ENCODE assay signal across 30 mouse cellular contexts in genomic region chr13:56593196-56593595, GRCm38 (mm10). TPM values are rescaled to one million over a fixed set of nuclear protein-coding genes. Genes with fewer than 3 reads are reported as not detected.
DNase-seq lines count a peak whose midpoint lies in the region; ATAC-seq and TF ChIP-seq lines count a peak whose summit lies in the region.
"Had no signal": no experiment of that assay in that cellular context is flagged by ENCODE, and none has a peak within 500 bp of the region (broad histone marks: within the 10 kb centered on the region; RNA-seq: fewer than 3 reads in every experiment).

No protein-coding gene starts in this region.

- no peaks in the 10 kb centered on the region for H3K9me3 ChIP-seq in lung, postnatal 0 days (ENCODE audit: low read length)
- H3K9me3 ChIP-seq in limb, embryonic 10.5 days (replicated peaks): no peaks in the 10 kb centered on the region
- H3K9me3 ChIP-seq in hindbrain, postnatal 0 days (ENCODE audit: low read length): no peaks in the 10 kb centered on the region
- H3K9me3 ChIP-seq: embryonic facial prominence, embryonic 13.5 days; forebrain, embryonic 15.5 days; limb, embryonic 12.5 days; liver, embryonic 15.5 days; neural tube, embryonic 12.5 days had no signal

- peaks cover 22% of the 10 kb centered on the region for H3K4me1 ChIP-seq in lung, postnatal 0 days (ENCODE audit: insufficient read depth, low read depth, low read length)
- peaks cover 5% of the 10 kb centered on the region for H3K4me1 ChIP-seq in brown adipose tissue, adult 24 weeks (ENCODE audit: control insufficient read depth, insufficient read depth, insufficient read length, low read length)
- H3K4me1 ChIP-seq in limb, embryonic 10.5 days: peaks cover 65% of the 10 kb centered on the region
- 0 out of 2 replicates have a peak, but pooled peaks cover 7% of the 10 kb centered on the region for H3K4me1 ChIP-seq in hindbrain, postnatal 0 days (ENCODE audit: insufficient read depth, low read length)
- H3K4me1 ChIP-seq: liver, embryonic 15.5 days had no signal

- H3K9ac ChIP-seq in lung, postnatal 0 days (replicated peaks; ENCODE audit: low read depth): no peak overlapping the region
- H3K9ac ChIP-seq in hindbrain, postnatal 0 days (replicated peaks; ENCODE audit: low read length): no peak overlapping the region
- H3K9ac ChIP-seq: embryonic facial prominence, embryonic 13.5 days; forebrain, embryonic 15.5 days; hindbrain, embryonic 14.5 days; limb, embryonic 12.5 days; liver, embryonic 15.5 days; neural tube, embryonic 12.5 days had no signal

- no peak overlapping the region for H3K4me2 ChIP-seq in lung, postnatal 0 days (replicated peaks; ENCODE audit: low read depth, low read length)
- no peak overlapping the region for H3K4me2 ChIP-seq in hindbrain, postnatal 0 days (ENCODE audit: low read depth, low read length)
- H3K4me2 ChIP-seq: embryonic facial prominence, embryonic 13.5 days; forebrain, embryonic 15.5 days; hindbrain, embryonic 14.5 days; limb, embryonic 12.5 days; liver, embryonic 15.5 days; neural tube, embryonic 12.5 days had no signal

- no peak for DNase-seq in lung, postnatal 0 days (ENCODE audit: low spot score)
- no peak for DNase-seq in lung, postnatal 4 days
- DNase-seq in limb, embryonic 10.5 days (ENCODE audit: low spot score): no peak
- DNase-seq in cerebellum, adult 9-10 months: no peak
- no peak for DNase-seq in hindbrain, postnatal 0 days (ENCODE audit: low spot score)
- DNase-seq: adrenal gland, postnatal 10 days; cerebellum, adult 11 months; cerebellum, postnatal 10 days; gastrocnemius, postnatal 10 days; heart, adult 11 months; heart, postnatal 36 days; kidney, adult 9 months; kidney, postnatal 25 days; layer of hippocampus, postnatal 36 days; midbrain, embryonic 14.5 days had no signal

- 45% methylated on average over 5 of the region's 5 CpGs for WGBS in lung, postnatal 0 days
- WGBS in limb, embryonic 10.5 days: 90% methylated on average over 5 of the region's 5 CpGs
- 85% methylated on average over 5 of the region's 5 CpGs for WGBS in hindbrain, postnatal 0 days

- TF ChIP-seq CTCF in lung, postnatal 0 days (IDR thresholded peaks at IDR 0.05): no peak
- no peak for TF ChIP-seq CTCF in hindbrain, postnatal 0 days (IDR thresholded peaks at IDR 0.05; ENCODE audit: low read depth)

- H3K36me3 ChIP-seq in lung, postnatal 0 days (ENCODE audit: insufficient read depth, low read length): no peaks in the 10 kb centered on the region
- no peaks in the 10 kb centered on the region for H3K36me3 ChIP-seq in limb, embryonic 10.5 days
- H3K36me3 ChIP-seq in hindbrain, postnatal 0 days (ENCODE audit: insufficient read depth, low read length): no peaks in the 10 kb centered on the region
- H3K36me3 ChIP-seq: embryonic facial prominence, embryonic 13.5 days; forebrain, embryonic 15.5 days; limb, embryonic 12.5 days; liver, embryonic 15.5 days; neural tube, embryonic 12.5 days had no signal

- no peak overlapping the region for H3K27ac ChIP-seq in lung, postnatal 0 days (ENCODE audit: low read length)
- peak overlapping the region; percentile 35; the same call in 1 of the 2 replicates for H3K27ac ChIP-seq in brown adipose tissue, adult 24 weeks (replicated peaks; ENCODE audit: low read depth, low read length)
- H3K27ac ChIP-seq in limb, embryonic 10.5 days: peak overlapping the region; percentile 67; the same call in 1 of the 2 replicates
- H3K27ac ChIP-seq in hindbrain, postnatal 0 days: no peak overlapping the region
- H3K27ac ChIP-seq: forebrain, embryonic 15.5 days; hindbrain, embryonic 14.5 days; layer of hippocampus, adult 2 months; liver, embryonic 15.5 days; neural tube, embryonic 12.5 days had no signal

- ATAC-seq in lung, postnatal 0 days: no peak
- ATAC-seq in monocyte, adult 5-6 weeks (replicated peaks; ENCODE audit: insufficient number of reproducible peaks, low FRiP score, low TSS enrichment, poor library complexity, severe bottlenecking): peak; percentile 74
- ATAC-seq in hindbrain, postnatal 0 days: no peak
- ATAC-seq: activated CD4-positive, CD25-positive, alpha-beta regulatory T cell, adult 4 months; forebrain, embryonic 15.5 days had no signal

- TF ChIP-seq EP300 in lung, postnatal 0 days (IDR thresholded peaks at IDR 0.05): 0 out of 2 replicates have a peak, but pooled peaks have one; percentile 9

- H3K4me3 ChIP-seq in lung, postnatal 0 days (ENCODE audit: low read depth, low read length): no peak overlapping the region
- no peak overlapping the region for H3K4me3 ChIP-seq in brown adipose tissue, adult 24 weeks (ENCODE audit: insufficient read depth, low read depth, low read length)
- no peak overlapping the region for H3K4me3 ChIP-seq in limb, embryonic 10.5 days
- H3K4me3 ChIP-seq in hindbrain, postnatal 0 days (ENCODE audit: low read length): no peak overlapping the region
- H3K4me3 ChIP-seq: embryonic facial prominence, embryonic 13.5 days; forebrain, embryonic 15.5 days; layer of hippocampus, adult 2 months; limb, embryonic 12.5 days; liver, embryonic 15.5 days; neural tube, embryonic 12.5 days had no signal

- H3K27me3 ChIP-seq in lung, postnatal 0 days (replicated peaks; ENCODE audit: insufficient read depth, low read length): no peaks in the 10 kb centered on the region
- H3K27me3 ChIP-seq in limb, embryonic 10.5 days (ENCODE audit: low read depth, poor library complexity, severe bottlenecking): no peaks in the 10 kb centered on the region
- no peaks in the 10 kb centered on the region for H3K27me3 ChIP-seq in hindbrain, postnatal 0 days (ENCODE audit: insufficient read depth, low read length)
- H3K27me3 ChIP-seq: embryonic facial prominence, embryonic 13.5 days; forebrain, embryonic 15.5 days; limb, embryonic 12.5 days; liver, embryonic 15.5 days; neural tube, embryonic 12.5 days had no signal

RNA-seq across cellular contexts. Expression of gene Tgfbi, which starts 16.1 kb away (rescaled TPM):
- polyA plus RNA-seq in lung, postnatal 0 days (2015; fragmentation: Nextera tagmentation; extraction: Ambion mirVana): 408 and 422 TPM in 2 replicates
- polyA plus RNA-seq in brown adipose tissue, adult 24 weeks (2012; ENCODE audit: insufficient read depth, insufficient read length, missing spikeins): 17.9 and 18.3 TPM in 2 replicates
- polyA plus RNA-seq in limb, embryonic 10.5 days (2016; fragmentation: Nextera tagmentation; extraction: Ambion mirVana): 26.3 and 38.9 TPM in 2 replicates
- total RNA-seq in monocyte, adult 5-6 weeks (2017): 73.8 to 154 TPM (median 152 TPM) in 3 replicates
- 4.9 and 8.6 TPM in 2 replicates for total RNA-seq in hindbrain, postnatal 0 days (2014; rRNA removed)
- polyA plus RNA-seq in hindbrain, postnatal 0 days (2015; fragmentation: Nextera tagmentation; extraction: Ambion mirVana): 6.2 and 7.1 TPM in 2 replicates

RNA-seq across cellular contexts. Expression of gene Lect2, which starts 44.9 kb away (rescaled TPM):
- not detected in 2 replicates for polyA plus RNA-seq in lung, postnatal 0 days (2015; fragmentation: Nextera tagmentation; extraction: Ambion mirVana)
- not detected in 2 replicates for polyA plus RNA-seq in brown adipose tissue, adult 24 weeks (2012; ENCODE audit: insufficient read depth, insufficient read length, missing spikeins)
- not detected in 2 replicates for polyA plus RNA-seq in limb, embryonic 10.5 days (2016; fragmentation: Nextera tagmentation; extraction: Ambion mirVana)
- total RNA-seq in monocyte, adult 5-6 weeks (2017): not detected in 3 replicates
- not detected in 2 replicates for total RNA-seq in hindbrain, postnatal 0 days (2014; rRNA removed)
- polyA plus RNA-seq in hindbrain, postnatal 0 days (2015; fragmentation: Nextera tagmentation; extraction: Ambion mirVana): 0.23 TPM in 1 of 2 replicates, not detected in the other
- total RNA-seq: gastrocnemius, postnatal 10 days; heart, postnatal 36 days; layer of hippocampus, adult 2 months; layer of hippocampus, postnatal 36 days; left cerebral cortex, postnatal 10 days; megakaryocyte-erythroid progenitor cell, adult 5-6 weeks had no signal
- polyA plus RNA-seq: activated CD4-positive, CD25-positive, alpha-beta regulatory T cell, adult 4 months; embryonic facial prominence, embryonic 13.5 days; forebrain, embryonic 15.5 days; heart, embryonic 14.5 days; hindbrain, embryonic 14.5 days; limb, embryonic 12.5 days; lung, embryonic 16.5 days; midbrain, embryonic 14.5 days; neural tube, embryonic 12.5 days; thymus, postnatal 0 days had no signal

Comparison
In these comparisons a context has a peak if more than half of its experiments do, and no peak if none do; other contexts are left out.
1. H3K27ac ChIP-seq: peak in brown adipose tissue, adult 24 weeks (single experiment) and limb, embryonic 10.5 days (single experiment); none in lung, postnatal 0 days (single experiment) and hindbrain, postnatal 0 days (single experiment).
2. RNA of gene Tgfbi, which starts 16.1 kb away (polyA plus RNA-seq): 408 to 422 TPM in lung, postnatal 0 days; 26.3 to 38.9 TPM in limb, embryonic 10.5 days, 17.9 to 18.3 TPM in brown adipose tissue, adult 24 weeks and 6.2 to 7.1 TPM in hindbrain, postnatal 0 days; every median in the first group is over 10 times any median in the second.